Mouse (Mus musculus) bone marrow, adult 2 months (tissue): Measurements from ENCODE around the gene Arhgap10.

Experiments
- CTCF ChIP-seq: fragments of 200-500 bp; IDR thresholded peaks from 2 replicates; pipeline ENCODE4 v1.5.1; 2011; ENCODE audit warnings: low read length, control low read depth; ENCODE audit not compliant: control insufficient read depth, insufficient read depth
- POLR2A ChIP-seq: fragments of 200-500 bp; IDR thresholded peaks from 2 replicates; pipeline ENCODE4 v1.6.1; 2011; ENCODE audit warnings: low read depth, mild to moderate bottlenecking, control low read depth, low read length, borderline replicate concordance; ENCODE audit not compliant: control insufficient read depth

DNA sequence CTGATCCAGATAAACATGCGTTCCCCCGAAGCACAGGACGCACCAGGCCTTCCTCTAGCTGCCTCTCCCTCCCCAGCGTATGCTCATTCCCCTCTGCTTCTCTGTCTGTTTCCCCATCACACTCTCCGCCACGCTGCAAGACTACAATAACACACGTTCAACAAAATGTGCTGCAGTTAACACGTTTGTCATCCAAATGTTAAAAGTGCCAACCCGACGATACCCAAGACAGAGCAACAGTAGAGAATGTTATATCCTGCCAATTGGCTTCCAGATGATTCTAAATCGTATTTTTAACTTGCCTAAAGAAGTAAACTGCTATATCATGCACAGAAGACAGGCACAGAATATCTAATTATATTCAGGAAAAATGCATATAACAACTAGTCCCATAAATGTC, 223.2 kb downstream of the Arhgap10 start:
- TF ChIP-seq CTCF (no peak), POLR2A (no peak)
